Mouse (Mus musculus): ENCODE measurements around the gene Gm21981. TPM values are rescaled to one million over a fixed set of nuclear protein-coding genes. Genes with fewer than 3 reads are reported as not detected.
"Not testable (repeated sequence)": the region's sequence is repeated elsewhere in the genome, so short reads cannot be mapped to it uniquely, and the experiment has no call there.

Gene Gm21981
- polyA plus RNA-seq, 1 experiment from 2014 or later = 4.8 TPM

GRCm38 (mm10) chr17:47655697-47656096, 38.6 kb downstream of the Gm21981 start:
- DNase-seq (ENCODE audit: low spot score) (no peak), ATAC-seq (ENCODE audit: low FRiP score) (no peak)
- no peak overlapping the region for H3K4me3 ChIP-seq (replicated peaks; ENCODE audit: low read length)
- no peaks in the 10 kb centered on the region for H3K27me3 ChIP-seq (ENCODE audit: control insufficient read depth, insufficient read depth, low read length)
- H3K36me3 ChIP-seq (replicated peaks; ENCODE audit: control insufficient read depth, insufficient read depth) = peaks cover 19% of the 10 kb centered on the region; the same call in 1 of the 2 replicates
- H3K9ac ChIP-seq = no peak overlapping the region
- 84% methylated on average over 5 of the region's 5 CpGs for WGBS
- H3K4me1 ChIP-seq (replicated peaks; ENCODE audit: control insufficient read depth, insufficient read depth, low read length) = no peaks in the 10 kb centered on the region
- no peak overlapping the region for H3K4me2 ChIP-seq (replicated peaks)
- H3K27ac ChIP-seq = no peak overlapping the region
- H3K9me3 ChIP-seq (ENCODE audit: control insufficient read depth, low read length) = no peaks in the 10 kb centered on the region

- peaks cover 16% of the 10 kb centered on the region; the same call in 1 of the 2 replicates for H3K36me3 ChIP-seq (replicated peaks; ENCODE audit: control insufficient read depth, insufficient read depth)
- H3K4me3 ChIP-seq (replicated peaks; ENCODE audit: low read length); DNase-seq (ENCODE audit: low spot score); H3K9me3 ChIP-seq (ENCODE audit: control insufficient read depth, low read length); H3K27ac ChIP-seq; H3K9ac ChIP-seq; H3K4me2 ChIP-seq (replicated peaks); H3K27me3 ChIP-seq (ENCODE audit: control insufficient read depth, insufficient read depth, low read length); ATAC-seq (ENCODE audit: low FRiP score); H3K4me1 ChIP-seq (replicated peaks; ENCODE audit: control insufficient read depth, insufficient read depth, low read length): not testable (repeated sequence)
- WGBS = 91% methylated on average over 8 of the region's 8 CpGs
Observed at GRCm38 (mm10) chr17:47654346-47654745, 39.9 kb downstream of the Gm21981 start.

- H3K36me3 ChIP-seq (replicated peaks; ENCODE audit: control insufficient read depth, insufficient read depth) = peaks cover 15% of the 10 kb centered on the region; the same call in 1 of the 2 replicates
- WGBS = 63% methylated on average over 2 of the region's 2 CpGs
Observed at GRCm38 (mm10) chr17:47651953-47652352, 42.3 kb downstream of the Gm21981 start.

GRCm38 (mm10) chr17:47648966-47649365, 45.3 kb downstream of the Gm21981 start:
- ATAC-seq (ENCODE audit: low FRiP score) (no peak), DNase-seq (ENCODE audit: low spot score) (no peak)
- no peak overlapping the region for H3K4me2 ChIP-seq (replicated peaks)
- H3K9me3 ChIP-seq (ENCODE audit: control insufficient read depth, low read length) = no peaks in the 10 kb centered on the region
- no peak overlapping the region for H3K27ac ChIP-seq
- H3K4me1 ChIP-seq (replicated peaks; ENCODE audit: control insufficient read depth, insufficient read depth, low read length) = no peaks in the 10 kb centered on the region
- no peak overlapping the region for H3K4me3 ChIP-seq (replicated peaks; ENCODE audit: low read length)
- peaks cover 7% of the 10 kb centered on the region; the same call in 1 of the 2 replicates for H3K36me3 ChIP-seq (replicated peaks; ENCODE audit: control insufficient read depth, insufficient read depth)
- 36% methylated on average over 4 of the region's 4 CpGs for WGBS
- H3K27me3 ChIP-seq (ENCODE audit: control insufficient read depth, insufficient read depth, low read length) = no peaks in the 10 kb centered on the region
- no peak overlapping the region for H3K9ac ChIP-seq

More at GRCm38 (mm10) chr17:47651953-47652352, 42.3 kb downstream of the Gm21981 start:
- Histone ChIP-seq H3K4me2 (replicated peaks) (no peak overlapping the region), H3K27ac (no peak overlapping the region), H3K9me3 (ENCODE audit: control insufficient read depth, low read length) (no peaks in the 10 kb centered on the region), H3K4me1 (replicated peaks; ENCODE audit: control insufficient read depth, insufficient read depth, low read length) (no peaks in the 10 kb centered on the region), H3K27me3 (ENCODE audit: control insufficient read depth, insufficient read depth, low read length) (no peaks in the 10 kb centered on the region), H3K4me3 (replicated peaks; ENCODE audit: low read length) (no peak overlapping the region), H3K9ac (no peak overlapping the region)
- ATAC-seq (ENCODE audit: low FRiP score) (no peak), DNase-seq (ENCODE audit: low spot score) (no peak)

GRCm38 (mm10) chr17:47646683-47647082, 47.6 kb downstream of the Gm21981 start:
- Histone ChIP-seq H3K27me3 (ENCODE audit: control insufficient read depth, insufficient read depth, low read length) (no peaks in the 10 kb centered on the region), H3K36me3 (replicated peaks; ENCODE audit: control insufficient read depth, insufficient read depth) (peaks cover 2% of the 10 kb centered on the region; the same call in 1 of the 2 replicates), H3K27ac (no peak overlapping the region), H3K9ac (no peak overlapping the region), H3K9me3 (ENCODE audit: control insufficient read depth, low read length) (no peaks in the 10 kb centered on the region), H3K4me2 (replicated peaks) (no peak overlapping the region), H3K4me3 (replicated peaks; ENCODE audit: low read length) (no peak overlapping the region), H3K4me1 (replicated peaks; ENCODE audit: control insufficient read depth, insufficient read depth, low read length) (no peaks in the 10 kb centered on the region)
- ATAC-seq (ENCODE audit: low FRiP score) (no peak), DNase-seq (ENCODE audit: low spot score) (peak; percentile 46)
- 81% methylated on average over 1 of the region's 1 CpGs for WGBS

DNA sequence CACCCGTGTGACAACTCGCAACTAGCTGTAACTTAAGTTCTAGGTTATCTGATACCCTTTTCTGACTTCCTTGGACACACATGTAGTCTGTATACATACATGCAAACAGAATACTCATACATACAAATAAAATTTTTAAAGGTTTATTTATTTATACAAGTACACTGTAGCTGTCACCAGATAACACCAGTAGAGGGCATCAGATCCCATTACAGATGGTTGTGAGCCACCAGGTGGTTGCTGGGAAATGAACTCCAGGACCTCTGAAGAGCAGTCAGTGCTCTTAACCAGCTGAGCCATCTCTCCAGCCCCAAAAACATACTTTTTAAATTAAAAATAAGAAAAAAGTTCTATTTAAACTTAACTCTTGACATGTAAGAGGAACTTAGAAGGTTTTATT, 51.3 kb downstream of the Gm21981 start:
- ATAC-seq (ENCODE audit: low FRiP score) (no peak), DNase-seq (ENCODE audit: low spot score) (no peak)
- H3K9me3 ChIP-seq (ENCODE audit: control insufficient read depth, low read length) = no peaks in the 10 kb centered on the region
- H3K4me2 ChIP-seq (replicated peaks) = no peak overlapping the region
- H3K36me3 ChIP-seq (replicated peaks; ENCODE audit: control insufficient read depth, insufficient read depth) = no peaks in the 10 kb centered on the region
- H3K9ac ChIP-seq = no peak overlapping the region
- H3K4me1 ChIP-seq (replicated peaks; ENCODE audit: control insufficient read depth, insufficient read depth, low read length) = no peaks in the 10 kb centered on the region
- no peak overlapping the region for H3K4me3 ChIP-seq (replicated peaks; ENCODE audit: low read length)
- H3K27ac ChIP-seq = no peak overlapping the region
- H3K27me3 ChIP-seq (ENCODE audit: control insufficient read depth, insufficient read depth, low read length) = no peaks in the 10 kb centered on the region
- 97% methylated on average over 2 of the region's 2 CpGs for WGBS

Other genes with a start within 250 kb of the Gm21981 start
- 16.4 and 16.9 TPM in 2 replicates for gene Taf8, start 192.2 kb downstream of the Gm21981 start, polyA plus RNA-seq (2014; fragmentation: Nextera tagmentation; extraction: Ambion mirVana)
- gene Ccnd3, start 189.4 kb downstream of the Gm21981 start, polyA plus RNA-seq (2014; fragmentation: Nextera tagmentation; extraction: Ambion mirVana) = 78.9 and 80.3 TPM in 2 replicates
- gene Bysl, start 83.0 kb downstream of the Gm21981 start, polyA plus RNA-seq (2014; fragmentation: Nextera tagmentation; extraction: Ambion mirVana) = 33.3 and 34.3 TPM in 2 replicates
- gene Med20, start 82.9 kb downstream of the Gm21981 start, polyA plus RNA-seq (2014; fragmentation: Nextera tagmentation; extraction: Ambion mirVana) = 42.3 and 44.7 TPM in 2 replicates
- 3.0 and 3.1 TPM in 2 replicates for gene Gm20517, start 82.9 kb downstream of the Gm21981 start, polyA plus RNA-seq (2014; fragmentation: Nextera tagmentation; extraction: Ambion mirVana)
- 6.7 and 7.6 TPM in 2 replicates for gene Usp49, start 63.8 kb downstream of the Gm21981 start, polyA plus RNA-seq (2014; fragmentation: Nextera tagmentation; extraction: Ambion mirVana)
- gene Tomm6, start 6.1 kb downstream of the Gm21981 start, polyA plus RNA-seq (2014; fragmentation: Nextera tagmentation; extraction: Ambion mirVana) = 283 and 327 TPM in 2 replicates
- gene Frs3, start 5.4 kb downstream of the Gm21981 start, polyA plus RNA-seq (2014; fragmentation: Nextera tagmentation; extraction: Ambion mirVana) = 42.3 and 44.4 TPM in 2 replicates
- gene Prickle4, start 281 bp upstream of the Gm21981 start, polyA plus RNA-seq (2014; fragmentation: Nextera tagmentation; extraction: Ambion mirVana) = 2.1 and 2.2 TPM in 2 replicates
- gene Pgc, start 32.4 kb upstream of the Gm21981 start, polyA plus RNA-seq (2014; fragmentation: Nextera tagmentation; extraction: Ambion mirVana) = not detected in 2 replicates
- 2.8 and 4.2 TPM in 2 replicates for gene Tfeb, start 42.6 kb upstream of the Gm21981 start, polyA plus RNA-seq (2014; fragmentation: Nextera tagmentation; extraction: Ambion mirVana)
- 7.5 and 7.7 TPM in 2 replicates for gene Mdfi, start 140.2 kb upstream of the Gm21981 start, polyA plus RNA-seq (2014; fragmentation: Nextera tagmentation; extraction: Ambion mirVana)
- gene Foxp4, start 230.2 kb upstream of the Gm21981 start, polyA plus RNA-seq (2014; fragmentation: Nextera tagmentation; extraction: Ambion mirVana) = 34.3 and 35.1 TPM in 2 replicates

Data from hindbrain, embryonic 14.5 days (tissue).